Mouse (Mus musculus) liver, postnatal 0 days (tissue): ENCODE data around the gene Cbfa2t3. TPM values are rescaled to one million over a fixed set of nuclear protein-coding genes. Genes with fewer than 3 reads are reported as not detected.

Experiments used
- ATAC-seq: fragments of 200-750 bp; cut with Nextera tagmentation; 2 replicates; pipeline ENCODE4 v1.8.0; 2017; ENCODE audit warnings: mild to moderate bottlenecking, moderate library complexity
- DNase-seq: peaks from one replicate; pipeline ENCODE4 v3.0.0-alpha.2; 2016
- H3K27ac ChIP-seq: fragments of 300-500 bp; sonication (generic); 2 replicates; pipeline ENCODE4 v1.5.1; 2014; ENCODE audit warnings: antibody characterized with exemption, moderate library complexity, mild to moderate bottlenecking, low read depth
- H3K27me3 ChIP-seq: fragments of 300-500 bp; sonication (generic); 2 replicates; pipeline ENCODE4 v1.6.1; 2014; ENCODE audit warnings: low read length, control low read depth, mixed read lengths; ENCODE audit not compliant: insufficient read depth
- H3K36me3 ChIP-seq: fragments of 300-500 bp; sonication (generic); replicated peaks from 2 replicates; pipeline ENCODE4 v1.6.1; 2014; ENCODE audit warnings: mild to moderate bottlenecking, control low read depth, low read length, moderate library complexity, mixed read lengths; ENCODE audit not compliant: insufficient read depth
- H3K4me1 ChIP-seq: fragments of 300-500 bp; sonication (generic); 2 replicates; pipeline ENCODE4 v1.6.1; 2014; ENCODE audit warnings: antibody characterized with exemption, mild to moderate bottlenecking, control low read depth; ENCODE audit not compliant: insufficient read depth
- H3K4me2 ChIP-seq: fragments of 300-500 bp; sonication (generic); 2 replicates; pipeline ENCODE4 v1.6.1; 2014; ENCODE audit warnings: low read depth, mild to moderate bottlenecking, low read length, moderate library complexity, mixed read lengths
- H3K4me3 ChIP-seq: fragments of 300-500 bp; sonication (generic); 2 replicates; pipeline ENCODE4 v1.5.1; 2014; ENCODE audit warnings: low read depth, low read length
- H3K9ac ChIP-seq: fragments of 300-500 bp; sonication (generic); replicated peaks from 2 replicates; pipeline ENCODE4 v1.6.1; 2014; ENCODE audit warnings: mild to moderate bottlenecking, moderate library complexity
- H3K9me3 ChIP-seq: fragments of 300-500 bp; sonication (generic); 2 replicates; pipeline ENCODE4 v1.6.1; 2016; ENCODE audit warnings: mild to moderate bottlenecking, control low read depth, low read length, mixed read lengths
- CTCF ChIP-seq: sonication (generic); IDR thresholded peaks from 2 replicates; pipeline ENCODE4 v1.5.1; 2016; ENCODE audit warnings: antibody characterized with exemption, low read depth
- EP300 ChIP-seq: IDR thresholded peaks from 2 replicates; pipeline ENCODE4 v1.6.1; 2016; ENCODE audit warnings: antibody characterized with exemption, low read depth, mild to moderate bottlenecking
- WGBS: fragments of 180-500 bp; shearing (Covaris S2); extraction: QIAGEN DNeasy Blood & Tissue Kit; methylation state at CpG from one replicate; pipeline ENCODE4 v1.1.7; 2014; ENCODE audit not compliant: insufficient replicate concordance; 5-methylcytosine and 5-hydroxymethylcytosine counted together
- polyA plus RNA-seq: library from polyadenylated mRNA; unstranded; fragments of >200 nt; fragmentation: Nextera tagmentation; extraction: Ambion mirVana; gene quantifications from 2 replicates; pipeline ENCODE4 v1.2.1, GENCODE M21; 2015

Gene Cbfa2t3
- polyA plus RNA-seq, 1 experiment from 2014 or later, result 2.4 TPM

GRCm38 (mm10) chr8:122739102-122739725 is 40.3 kb upstream of the Cbfa2t3 start:
- Histone ChIP-seq H3K27me3 (peaks cover 38% of the 10 kb centered on the region), H3K4me2 (no peak overlapping the region), H3K27ac (no peak overlapping the region), H3K36me3 (no peaks in the 10 kb centered on the region), H3K9me3 (no peaks in the 10 kb centered on the region), H3K4me3 (no peak overlapping the region), H3K4me1 (peaks cover 19% of the 10 kb centered on the region), H3K9ac (no peak overlapping the region)
- ATAC-seq (no peak), DNase-seq (peak; percentile 52)
- TF ChIP-seq CTCF (no peak), EP300 (no peak)
- 32% methylated on average over 11 of the region's 11 CpGs for WGBS

GRCm38 (mm10) chr8:122737886-122738285 is 39.0 kb upstream of the Cbfa2t3 start:
- H3K27me3 ChIP-seq, result peaks cover 33% of the 10 kb centered on the region
- H3K36me3 ChIP-seq, result no peaks in the 10 kb centered on the region

GRCm38 (mm10) chr8:122737071-122737470 is 38.2 kb upstream of the Cbfa2t3 start:
- peaks cover 26% of the 10 kb centered on the region for H3K27me3 ChIP-seq
- 50% methylated on average over 4 of the region's 4 CpGs for WGBS
- TF ChIP-seq CTCF (no peak), EP300 (no peak)
- DNase-seq (no peak), ATAC-seq (no peak)
- H3K4me3 ChIP-seq, result no peak overlapping the region
- no peak overlapping the region for H3K9ac ChIP-seq
- no peaks in the 10 kb centered on the region for H3K9me3 ChIP-seq
- no peak overlapping the region for H3K27ac ChIP-seq
- peaks cover 19% of the 10 kb centered on the region for H3K4me1 ChIP-seq
- H3K4me2 ChIP-seq, result no peak overlapping the region
- no peaks in the 10 kb centered on the region for H3K36me3 ChIP-seq

More at GRCm38 (mm10) chr8:122737886-122738285, 39.0 kb upstream of the Cbfa2t3 start:
- H3K4me2 ChIP-seq, result no peak overlapping the region
- TF ChIP-seq CTCF (no peak), EP300 (no peak)
- ATAC-seq (no peak), DNase-seq (no peak)
- H3K9me3 ChIP-seq, result no peaks in the 10 kb centered on the region
- H3K27ac ChIP-seq, result no peak overlapping the region
- no peak overlapping the region for H3K9ac ChIP-seq
- WGBS, result 79% methylated on average over 6 of the region's 6 CpGs
- H3K4me3 ChIP-seq, result no peak overlapping the region
- peaks cover 19% of the 10 kb centered on the region for H3K4me1 ChIP-seq

- TF ChIP-seq EP300, result no peak
- TF ChIP-seq CTCF, result no peak
- Histone ChIP-seq H3K36me3 (no peaks in the 10 kb centered on the region), H3K4me3 (no peak overlapping the region), H3K9me3 (no peaks in the 10 kb centered on the region), H3K27ac (no peak overlapping the region), H3K4me1 (peaks cover 19% of the 10 kb centered on the region), H3K27me3 (peaks cover 22% of the 10 kb centered on the region), H3K4me2 (peak overlapping the region; percentile 41), H3K9ac (no peak overlapping the region)
- no peak for ATAC-seq
- 77% methylated on average over 11 of the region's 11 CpGs for WGBS
- no peak for DNase-seq
These were observed 37.7 kb upstream of the Cbfa2t3 start for GRCm38 (mm10) chr8:122736623-122737022.

- H3K4me1 ChIP-seq, result peaks cover 19% of the 10 kb centered on the region
- H3K27ac ChIP-seq, result no peak overlapping the region
- WGBS, result 23% methylated on average over 19 of the region's 19 CpGs
- ATAC-seq, result peak; percentile 80
- no peaks in the 10 kb centered on the region for H3K9me3 ChIP-seq
- peaks cover 18% of the 10 kb centered on the region for H3K27me3 ChIP-seq
- no peak overlapping the region for H3K9ac ChIP-seq
- H3K4me2 ChIP-seq, result peak overlapping the region; percentile 41
- no peak overlapping the region for H3K4me3 ChIP-seq
- DNase-seq, result peak; percentile 55
- H3K36me3 ChIP-seq, result no peaks in the 10 kb centered on the region
- peak; percentile 34 for TF ChIP-seq CTCF
- peak; percentile 73 for TF ChIP-seq EP300
These were observed 36.9 kb upstream of the Cbfa2t3 start for GRCm38 (mm10) chr8:122735542-122736473.

GRCm38 (mm10) chr8:122735110-122735509 is 36.2 kb upstream of the Cbfa2t3 start:
- WGBS, result 65% methylated on average over 3 of the region's 3 CpGs
- ATAC-seq, result no peak
- Histone ChIP-seq H3K27ac (no peak overlapping the region), H3K4me1 (peaks cover 14% of the 10 kb centered on the region), H3K36me3 (no peaks in the 10 kb centered on the region), H3K4me3 (no peak overlapping the region), H3K27me3 (peaks cover 16% of the 10 kb centered on the region), H3K9me3 (no peaks in the 10 kb centered on the region), H3K9ac (no peak overlapping the region), H3K4me2 (no peak overlapping the region)
- TF ChIP-seq CTCF (no peak), EP300 (no peak)
- DNase-seq, result no peak
